Mouse (Mus musculus): ENCODE results near the gene Kcnh7. TPM values are rescaled to one million over a fixed set of nuclear protein-coding genes. Genes with fewer than 3 reads are reported as not detected.

The Kcnh7 gene
- polyA plus RNA-seq, 1 experiment from 2014 or later, result 18.4 TPM

DNA sequence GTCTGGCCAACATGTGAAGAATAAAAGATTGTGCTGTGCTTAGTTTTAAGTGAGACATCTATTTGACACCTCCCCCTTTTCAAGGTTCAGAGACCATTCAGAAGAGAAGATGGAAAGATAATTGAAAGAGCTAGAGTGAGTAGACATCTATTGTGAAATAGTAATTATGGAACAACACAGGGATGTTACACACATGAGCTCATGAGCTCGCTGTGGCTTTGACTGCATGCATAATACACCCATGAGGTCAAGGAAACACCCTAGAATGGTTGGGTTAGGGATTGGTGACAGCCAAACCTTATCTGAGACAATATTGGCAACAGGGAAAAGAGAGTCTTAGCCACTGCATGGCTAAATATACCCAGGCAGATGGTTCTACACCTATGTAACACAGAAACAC is 380.1 kb downstream of the Kcnh7 start:
- 83% methylated on average over 1 of the region's 1 CpGs for WGBS
- Histone ChIP-seq H3K27ac (ENCODE audit: low read depth, low read length) (no peak overlapping the region), H3K4me1 (ENCODE audit: control insufficient read depth, insufficient read depth, low read length) (no peaks in the 10 kb centered on the region), H3K36me3 (ENCODE audit: control insufficient read depth, insufficient read depth, low read length) (no peaks in the 10 kb centered on the region), H3K9me3 (ENCODE audit: control insufficient read depth, low read length) (no peaks in the 10 kb centered on the region), H3K4me2 (ENCODE audit: low read depth, low read length) (no peak overlapping the region), H3K27me3 (ENCODE audit: control insufficient read depth, insufficient read depth, low read length) (no peaks in the 10 kb centered on the region), H3K9ac (replicated peaks; ENCODE audit: low read depth, low read length) (no peak overlapping the region), H3K4me3 (ENCODE audit: low read depth, low read length) (no peak overlapping the region)
- no peak for ATAC-seq (ENCODE audit: low read depth)

DNA sequence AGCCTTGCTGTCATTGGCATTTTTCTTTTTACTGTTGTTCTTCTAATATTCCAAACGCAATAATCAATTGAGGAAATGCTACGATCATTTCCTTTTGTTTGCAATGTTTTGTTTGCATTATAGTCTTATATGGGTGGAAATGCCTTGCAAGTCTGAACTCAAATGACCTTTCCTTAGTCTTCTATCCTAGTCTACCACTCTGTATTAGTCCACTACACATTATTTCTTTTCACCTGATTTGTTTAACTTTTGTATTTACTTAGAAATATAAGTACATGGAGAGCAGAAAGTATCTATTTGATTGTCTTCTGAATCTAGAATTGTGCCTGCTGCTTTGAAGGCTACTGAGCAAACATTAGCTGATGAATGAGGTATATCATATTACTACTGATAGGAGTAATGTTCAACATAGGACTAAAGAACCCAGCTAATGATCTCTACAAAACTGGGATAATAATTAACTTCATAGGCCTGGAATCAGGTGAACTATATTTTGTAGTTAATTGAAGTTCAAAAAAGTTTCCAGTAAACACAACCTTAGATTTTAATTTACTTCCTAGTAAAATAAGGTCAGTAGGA is 399.5 kb downstream of the Kcnh7 start:
- WGBS, result 86% methylated on average over 2 of the region's 2 CpGs

DNA sequence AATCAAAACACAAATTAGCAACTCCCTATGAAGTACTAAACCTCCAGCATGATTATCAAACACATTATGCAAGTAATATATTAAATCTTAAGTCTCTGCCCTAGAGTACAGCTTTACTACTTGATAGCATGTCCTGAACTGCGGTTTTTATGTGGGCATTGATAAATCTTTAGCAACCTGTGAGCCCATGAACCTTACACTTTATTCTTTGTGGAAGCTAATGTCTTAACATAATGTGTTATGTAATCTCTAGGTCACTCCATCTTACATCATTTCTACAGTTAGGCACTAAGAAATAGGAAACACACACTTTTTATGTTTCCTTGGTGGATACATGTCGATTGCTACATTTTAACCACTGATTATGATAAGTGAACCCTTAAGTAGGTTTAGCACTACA is 437.8 kb downstream of the Kcnh7 start:
- 65% methylated on average over 2 of the region's 2 CpGs for WGBS
- H3K4me3 ChIP-seq (ENCODE audit: low read depth, low read length), result no peak overlapping the region
- ATAC-seq (ENCODE audit: low read depth), result peak; percentile 74; the same call in 1 of the 2 replicates

More for the DNA sequence above, 399.5 kb downstream of the Kcnh7 start:
- Histone ChIP-seq H3K27me3 (ENCODE audit: control insufficient read depth, insufficient read depth, low read length) (no peaks in the 10 kb centered on the region), H3K4me2 (ENCODE audit: low read depth, low read length) (no peak overlapping the region), H3K4me1 (ENCODE audit: control insufficient read depth, insufficient read depth, low read length) (no peaks in the 10 kb centered on the region), H3K4me3 (ENCODE audit: low read depth, low read length) (no peak overlapping the region), H3K36me3 (ENCODE audit: control insufficient read depth, insufficient read depth, low read length) (no peaks in the 10 kb centered on the region), H3K9me3 (ENCODE audit: control insufficient read depth, low read length) (no peaks in the 10 kb centered on the region), H3K9ac (replicated peaks; ENCODE audit: low read depth, low read length) (no peak overlapping the region), H3K27ac (ENCODE audit: low read depth, low read length) (no peak overlapping the region)
- ATAC-seq (ENCODE audit: low read depth), result no peak

DNA sequence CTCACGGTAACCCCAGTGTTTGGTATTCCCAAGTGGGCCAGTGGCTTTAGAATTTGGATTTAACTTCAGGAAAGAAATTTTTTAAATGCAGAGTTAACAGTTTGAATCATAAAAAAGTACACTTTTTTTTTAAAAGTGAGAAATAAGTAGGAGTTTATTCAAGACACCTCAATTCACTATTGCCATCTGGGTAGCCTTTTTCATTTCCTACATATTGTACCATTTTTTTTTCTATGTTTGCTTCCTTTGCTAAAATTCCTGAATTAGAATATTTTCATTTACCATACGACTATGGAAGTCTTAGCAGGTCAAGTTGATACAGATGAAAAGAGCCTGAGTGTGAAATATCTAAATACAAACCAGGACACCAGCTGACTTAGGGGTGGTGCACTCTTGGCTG is 441.0 kb downstream of the Kcnh7 start:
- Histone ChIP-seq H3K4me1 (ENCODE audit: control insufficient read depth, insufficient read depth, low read length) (no peaks in the 10 kb centered on the region), H3K4me2 (ENCODE audit: low read depth, low read length) (no peak overlapping the region), H3K9me3 (ENCODE audit: control insufficient read depth, low read length) (no peaks in the 10 kb centered on the region), H3K27me3 (ENCODE audit: control insufficient read depth, insufficient read depth, low read length) (no peaks in the 10 kb centered on the region), H3K4me3 (ENCODE audit: low read depth, low read length) (no peak overlapping the region), H3K36me3 (ENCODE audit: control insufficient read depth, insufficient read depth, low read length) (no peaks in the 10 kb centered on the region), H3K27ac (ENCODE audit: low read depth, low read length) (no peak overlapping the region), H3K9ac (replicated peaks; ENCODE audit: low read depth, low read length) (no peak overlapping the region)
- no peak for ATAC-seq (ENCODE audit: low read depth)
- 73% methylated on average over 2 of the region's 2 CpGs for WGBS

More for the DNA sequence above, 437.8 kb downstream of the Kcnh7 start:
- H3K27ac ChIP-seq (ENCODE audit: low read depth, low read length), result no peak overlapping the region
- H3K27me3 ChIP-seq (ENCODE audit: control insufficient read depth, insufficient read depth, low read length), result no peaks in the 10 kb centered on the region
- H3K9me3 ChIP-seq (ENCODE audit: control insufficient read depth, low read length), result no peaks in the 10 kb centered on the region
- no peaks in the 10 kb centered on the region for H3K36me3 ChIP-seq (ENCODE audit: control insufficient read depth, insufficient read depth, low read length)
- no peaks in the 10 kb centered on the region for H3K4me1 ChIP-seq (ENCODE audit: control insufficient read depth, insufficient read depth, low read length)
- H3K4me2 ChIP-seq (ENCODE audit: low read depth, low read length), result no peak overlapping the region
- no peak overlapping the region for H3K9ac ChIP-seq (replicated peaks; ENCODE audit: low read depth, low read length)

DNA sequence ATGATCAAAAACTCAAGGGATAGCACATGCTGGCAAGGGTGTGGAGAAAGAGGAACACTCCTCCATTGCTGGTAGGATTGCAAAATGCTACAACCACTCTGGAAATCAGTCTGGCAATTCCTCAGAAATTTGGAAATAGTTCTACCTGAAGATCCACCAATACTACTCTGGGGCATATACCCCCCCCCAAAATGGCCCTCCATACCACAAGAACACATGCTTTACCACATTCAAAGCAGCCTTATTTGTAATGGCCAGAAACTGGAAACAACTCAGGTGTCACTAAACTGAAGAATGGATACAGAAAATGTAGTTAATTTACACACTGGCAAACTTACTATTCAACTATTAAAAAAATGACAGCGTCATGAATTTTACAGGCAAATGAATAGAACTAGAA is 453.4 kb downstream of the Kcnh7 start:
- Histone ChIP-seq H3K27ac (ENCODE audit: low read depth, low read length) (no peak overlapping the region), H3K4me3 (ENCODE audit: low read depth, low read length) (no peak overlapping the region), H3K9me3 (ENCODE audit: control insufficient read depth, low read length) (no peaks in the 10 kb centered on the region), H3K9ac (replicated peaks; ENCODE audit: low read depth, low read length) (no peak overlapping the region), H3K27me3 (ENCODE audit: control insufficient read depth, insufficient read depth, low read length) (no peaks in the 10 kb centered on the region), H3K36me3 (ENCODE audit: control insufficient read depth, insufficient read depth, low read length) (no peaks in the 10 kb centered on the region), H3K4me1 (ENCODE audit: control insufficient read depth, insufficient read depth, low read length) (no peaks in the 10 kb centered on the region), H3K4me2 (ENCODE audit: low read depth, low read length) (no peak overlapping the region)
- no peak for ATAC-seq (ENCODE audit: low read depth)
- WGBS, result 67% methylated on average over 1 of the region's 1 CpGs

DNA sequence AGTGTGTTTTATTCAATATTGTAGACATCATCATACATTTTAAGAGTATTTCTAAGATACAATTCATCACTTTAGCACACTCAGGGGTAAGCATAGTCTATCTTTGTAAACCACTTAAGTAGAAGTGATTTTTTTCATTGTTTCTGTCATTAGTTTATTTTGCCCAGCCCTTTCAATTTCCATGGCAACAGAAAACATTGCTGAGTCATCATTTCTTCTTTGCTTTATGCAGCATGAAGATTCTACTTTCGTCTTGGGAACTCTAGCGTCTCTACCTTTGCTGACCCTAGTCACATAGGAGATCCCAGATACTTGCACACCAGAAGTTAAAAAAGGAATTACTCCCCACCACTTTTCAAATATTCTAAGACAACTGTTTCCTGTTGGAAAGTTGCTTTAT is 456.4 kb downstream of the Kcnh7 start:
- 89% methylated on average over 2 of the region's 2 CpGs for WGBS
- Histone ChIP-seq H3K36me3 (ENCODE audit: control insufficient read depth, insufficient read depth, low read length) (no peaks in the 10 kb centered on the region), H3K4me2 (ENCODE audit: low read depth, low read length) (no peak overlapping the region), H3K9me3 (ENCODE audit: control insufficient read depth, low read length) (no peaks in the 10 kb centered on the region), H3K9ac (replicated peaks; ENCODE audit: low read depth, low read length) (no peak overlapping the region), H3K27me3 (ENCODE audit: control insufficient read depth, insufficient read depth, low read length) (no peaks in the 10 kb centered on the region), H3K4me3 (ENCODE audit: low read depth, low read length) (no peak overlapping the region), H3K4me1 (ENCODE audit: control insufficient read depth, insufficient read depth, low read length) (no peaks in the 10 kb centered on the region), H3K27ac (ENCODE audit: low read depth, low read length) (no peak overlapping the region)
- ATAC-seq (ENCODE audit: low read depth), result no peak

DNA sequence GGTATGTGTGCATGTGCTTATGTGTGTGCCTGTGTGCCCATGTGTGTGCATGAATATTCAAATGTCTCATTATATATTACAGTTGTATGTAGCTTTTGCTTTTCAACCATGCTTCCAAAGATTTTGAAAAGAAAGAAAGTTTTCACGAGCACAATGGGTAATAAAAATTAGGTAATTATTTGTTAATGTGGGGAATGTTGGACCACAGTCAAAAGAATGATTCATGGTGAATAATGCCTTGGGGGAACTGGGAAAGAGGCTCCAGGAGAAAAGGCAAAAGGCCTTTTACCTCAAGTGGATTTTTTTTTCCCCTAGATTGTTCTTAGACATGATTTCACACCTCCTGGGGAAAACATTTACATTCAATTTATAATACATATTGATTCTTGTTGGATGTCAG is 458.1 kb downstream of the Kcnh7 start:
- Histone ChIP-seq H3K27me3 (ENCODE audit: control insufficient read depth, insufficient read depth, low read length) (no peaks in the 10 kb centered on the region), H3K4me3 (ENCODE audit: low read depth, low read length) (no peak overlapping the region), H3K4me1 (ENCODE audit: control insufficient read depth, insufficient read depth, low read length) (no peaks in the 10 kb centered on the region), H3K27ac (ENCODE audit: low read depth, low read length) (no peak overlapping the region), H3K36me3 (ENCODE audit: control insufficient read depth, insufficient read depth, low read length) (no peaks in the 10 kb centered on the region), H3K4me2 (ENCODE audit: low read depth, low read length) (no peak overlapping the region), H3K9me3 (ENCODE audit: control insufficient read depth, low read length) (no peaks in the 10 kb centered on the region), H3K9ac (replicated peaks; ENCODE audit: low read depth, low read length) (no peak overlapping the region)
- ATAC-seq (ENCODE audit: low read depth), result no peak
- WGBS, result 53% methylated on average over 1 of the region's 1 CpGs

DNA sequence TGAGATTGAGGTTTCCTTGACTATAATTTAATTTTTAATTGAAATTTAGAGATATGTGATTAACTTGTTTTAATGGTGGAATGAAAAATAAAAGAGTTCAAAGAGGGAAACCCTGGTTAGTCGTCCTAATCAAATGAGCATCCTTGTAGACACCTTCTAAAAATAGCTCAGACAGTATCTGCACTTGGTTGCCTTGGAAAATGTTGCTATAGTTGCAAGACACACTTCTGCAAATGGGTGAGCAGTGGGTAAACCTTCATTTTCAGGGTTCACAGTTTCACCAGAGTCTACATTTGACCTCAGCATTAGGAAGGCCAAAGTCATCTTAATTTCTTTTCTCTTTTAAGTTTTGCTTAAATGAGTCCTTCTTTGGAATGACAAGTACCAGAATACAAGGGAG is 465.7 kb downstream of the Kcnh7 start:
- Histone ChIP-seq H3K27me3 (ENCODE audit: control insufficient read depth, insufficient read depth, low read length) (no peaks in the 10 kb centered on the region), H3K4me3 (ENCODE audit: low read depth, low read length) (no peak overlapping the region), H3K9ac (replicated peaks; ENCODE audit: low read depth, low read length) (no peak overlapping the region), H3K4me1 (ENCODE audit: control insufficient read depth, insufficient read depth, low read length) (no peaks in the 10 kb centered on the region), H3K9me3 (ENCODE audit: control insufficient read depth, low read length) (no peaks in the 10 kb centered on the region), H3K36me3 (ENCODE audit: control insufficient read depth, insufficient read depth, low read length) (no peaks in the 10 kb centered on the region), H3K4me2 (ENCODE audit: low read depth, low read length) (no peak overlapping the region), H3K27ac (ENCODE audit: low read depth, low read length) (no peak overlapping the region)
- no peak for ATAC-seq (ENCODE audit: low read depth)
- WGBS, result 49% methylated on average over 1 of the region's 1 CpGs

DNA sequence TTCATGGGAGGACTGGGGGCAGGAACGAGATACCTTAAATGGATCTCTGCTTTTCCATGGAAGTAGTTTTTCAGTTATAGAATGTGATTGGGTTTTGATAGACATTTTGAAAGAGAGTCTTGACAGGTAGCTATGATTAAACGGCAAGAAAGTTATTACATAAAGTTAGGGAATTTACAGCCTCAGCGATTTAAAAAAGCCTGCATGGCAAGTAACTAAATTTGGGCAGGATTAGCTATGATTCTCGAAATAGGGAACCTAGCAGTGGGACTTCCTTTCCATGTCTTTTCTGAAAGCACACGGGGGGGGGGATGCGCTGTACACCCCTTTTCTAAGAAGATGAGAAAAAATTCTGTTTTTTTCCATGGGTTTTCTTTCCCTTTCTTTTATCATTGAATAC is 466.8 kb downstream of the Kcnh7 start:
- ATAC-seq (ENCODE audit: low read depth), result no peak
- H3K9ac ChIP-seq (replicated peaks; ENCODE audit: low read depth, low read length), result no peak overlapping the region
- 91% methylated on average over 6 of the region's 6 CpGs for WGBS

More for the DNA sequence above, 466.8 kb downstream of the Kcnh7 start:
- Histone ChIP-seq H3K4me2 (ENCODE audit: low read depth, low read length) (no peak overlapping the region), H3K4me1 (ENCODE audit: control insufficient read depth, insufficient read depth, low read length) (no peaks in the 10 kb centered on the region), H3K27me3 (ENCODE audit: control insufficient read depth, insufficient read depth, low read length) (no peaks in the 10 kb centered on the region), H3K36me3 (ENCODE audit: control insufficient read depth, insufficient read depth, low read length) (no peaks in the 10 kb centered on the region), H3K4me3 (ENCODE audit: low read depth, low read length) (no peak overlapping the region), H3K27ac (ENCODE audit: low read depth, low read length) (no peak overlapping the region), H3K9me3 (ENCODE audit: control insufficient read depth, low read length) (no peaks in the 10 kb centered on the region)
